Mouse (Mus musculus) MEL (cell line): ENCODE data around the gene Bahcc1.

Experiments used
- EP300 ChIP-seq, 2 experiments: IDR thresholded peaks; 2 replicates each; pipeline ENCODE4 v1.6.1; 2011; ENCODE audit warnings: improper control_type of control experiment in 2 of 2, low read length in 2 of 2, low read depth in 1 of 2, mild to moderate bottlenecking in 1 of 2
- GATA1 ChIP-seq: IDR thresholded peaks from 2 replicates; pipeline ENCODE4 v1.6.1; 2011; ENCODE audit warnings: low read depth, low read length, improper control_type of control experiment
- POLR2A ChIP-seq, 2 experiments: IDR thresholded peaks; 2 replicates each; pipeline ENCODE4 v1.6.1; 2011 to 2012; ENCODE audit warnings: low read length in 2 of 2, mild to moderate bottlenecking in 2 of 2, control low read depth in 1 of 2, improper control_type of control experiment in 1 of 2, low read depth in 1 of 2, moderate library complexity in 1 of 2; ENCODE audit not compliant: control insufficient read depth in 1 of 2, insufficient read depth in 1 of 2, poor library complexity in 1 of 2

GRCm38 (mm10) chr11:120264008-120264407 lies 31.3 kb downstream of the Bahcc1 start:
- TF ChIP-seq GATA1 (no peak), POLR2A (IDR thresholded peaks at IDR 0.05; ENCODE audit: control insufficient read depth in 1 of 2, insufficient read depth in 1 of 2, low read depth in 1 of 2, low read length in 2 of 2, poor library complexity in 1 of 2) (no peak), EP300 (IDR thresholded peaks at IDR 0.05; ENCODE audit: low read depth in 1 of 2, low read length in 2 of 2) (no peak)
